Mouse (Mus musculus): ENCODE data around the gene Thbd.

Thbd gene

GRCm38 (mm10) chr2:148387652-148388581 is 20.1 kb downstream of the Thbd start:
- DNase-seq (ENCODE audit: low spot score in 2 of 2) = no peak

- no peak for DNase-seq (ENCODE audit: low spot score in 2 of 2)
These were observed 21.1 kb downstream of the Thbd start for GRCm38 (mm10) chr2:148386927-148387326.

GRCm38 (mm10) chr2:148386476-148386875 is 21.5 kb downstream of the Thbd start:
- no peak for DNase-seq (ENCODE audit: low spot score in 2 of 2)

- no peak for DNase-seq (ENCODE audit: low spot score in 2 of 2)
These were observed 26.9 kb downstream of the Thbd start for GRCm38 (mm10) chr2:148381076-148381475.

GRCm38 (mm10) chr2:148379899-148380413 is 28.0 kb downstream of the Thbd start:
- no peak for DNase-seq (ENCODE audit: low spot score in 2 of 2)

- no peak for DNase-seq (ENCODE audit: low spot score in 2 of 2)
These were observed 29.1 kb downstream of the Thbd start for GRCm38 (mm10) chr2:148378817-148379342.

- DNase-seq (ENCODE audit: low spot score in 2 of 2) = no peak
These were observed 32.5 kb downstream of the Thbd start for GRCm38 (mm10) chr2:148375326-148376150.

- no peak for DNase-seq (ENCODE audit: low spot score in 2 of 2)
These were observed 34.4 kb downstream of the Thbd start for GRCm38 (mm10) chr2:148373602-148374071.

GRCm38 (mm10) chr2:148371743-148372630 is 36.0 kb downstream of the Thbd start:
- no peak for DNase-seq (ENCODE audit: low spot score in 2 of 2)

- no peak for DNase-seq (ENCODE audit: low spot score in 2 of 2)
These were observed 42.8 kb downstream of the Thbd start for GRCm38 (mm10) chr2:148365227-148365626.

- DNase-seq (ENCODE audit: low spot score in 2 of 2) = peak; percentile 16 to 27
These were observed 43.5 kb downstream of the Thbd start for GRCm38 (mm10) chr2:148364536-148364935.

GRCm38 (mm10) chr2:148357145-148357544 is 50.8 kb downstream of the Thbd start:
- DNase-seq (ENCODE audit: low spot score in 2 of 2) = no peak
